Mouse (Mus musculus) left cerebral cortex, postnatal 36 days (tissue): ENCODE measurements around the gene Mtif3. TPM values are rescaled to one million over a fixed set of nuclear protein-coding genes. Genes with fewer than 3 reads are reported as not detected.
A peak's percentile ranks its signal among the peaks of the same experiment; 100 is the strongest.

ENCODE experiments used
- DNase-seq, 2 experiments: peaks; one replicate each; pipeline ENCODE4 v3.0.0; 2021 to 2022; ENCODE audit warnings: low spot score in 2 of 2, mixed read lengths in 1 of 2
- intact Hi-C: fragments of 180-260 bp; cut with DNase I; formaldehyde crosslinking; loops from one replicate; pipeline ENCODE4 v1.15.1; 2025
- total RNA-seq, 2 experiments: library from RNA; stranded (reverse); gene quantifications; 2 replicates each; pipeline ENCODE4 v1.2.3; 2021

Mtif3 gene
- 10 to 100 TPM; 18.5 to 19.9 TPM for total RNA-seq

GRCm38 (mm10) chr5:146963118-146963936, at the start of gene Mtif3:
Mtif3 (minus strand) TSS chr5:146963800.
- intact Hi-C loops = loop anchor here (1.0 kb wide), 1 partner anchor 15 kb away; the partner anchor contains the start of gene Gtf3a
- peak; percentile 87 to 89 for DNase-seq

- intact Hi-C loops = no loop called here
- DNase-seq = no peak
These were observed 47.7 kb upstream of the Mtif3 start for GRCm38 (mm10) chr5:147011333-147011732.

DNA sequence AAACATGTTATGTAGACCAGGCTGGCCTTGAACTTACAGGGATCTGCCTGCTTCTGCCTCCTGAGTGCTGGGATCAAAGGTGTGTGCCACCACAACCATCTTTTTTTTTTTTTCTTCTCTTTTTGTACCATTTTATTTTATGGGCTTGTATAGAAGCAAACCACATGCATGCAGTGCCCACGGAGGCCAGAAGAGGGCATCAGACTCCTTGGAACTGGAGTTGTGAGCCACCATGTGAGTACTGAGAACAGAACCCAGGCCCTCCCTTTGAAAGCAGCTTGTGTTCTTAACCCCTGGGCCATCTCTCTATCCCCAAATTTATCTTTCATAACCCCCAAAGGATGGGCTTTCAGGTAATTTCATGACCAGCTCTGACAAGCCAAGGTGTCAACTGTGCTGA, 39.7 kb upstream of the Mtif3 start:
- intact Hi-C loops = no loop called here
- no peak for DNase-seq

GRCm38 (mm10) chr5:147001312-147001711, 37.7 kb upstream of the Mtif3 start:
- intact Hi-C loops = no loop called here
- no peak for DNase-seq

- DNase-seq = no peak
- intact Hi-C loops = no loop called here
These were observed 35.2 kb upstream of the Mtif3 start for GRCm38 (mm10) chr5:146998802-146999201.

DNA sequence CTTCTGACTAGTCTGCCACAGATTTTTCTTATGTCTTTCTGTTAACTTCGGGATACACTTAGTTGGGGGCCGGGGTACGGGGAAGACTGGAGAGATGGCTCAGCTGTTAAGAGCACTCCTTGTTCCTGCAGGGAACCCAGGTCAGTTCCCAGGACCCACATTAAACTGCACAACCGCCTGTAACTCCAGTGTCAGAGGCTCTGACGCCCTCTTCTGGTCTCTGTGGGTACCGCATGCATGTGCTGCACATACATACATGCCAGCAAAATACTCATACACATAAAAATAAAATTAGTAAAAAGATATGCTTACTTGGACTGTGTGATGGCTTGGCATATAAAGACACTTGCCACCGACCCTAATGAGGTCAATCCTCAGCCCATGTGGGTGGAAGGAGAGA, 33.2 kb upstream of the Mtif3 start:
- DNase-seq = no peak
- intact Hi-C loops = no loop called here

GRCm38 (mm10) chr5:146994973-146995372, 31.4 kb upstream of the Mtif3 start:
- DNase-seq = no peak
- intact Hi-C loops = no loop called here

GRCm38 (mm10) chr5:146993509-146993908, 29.9 kb upstream of the Mtif3 start:
- no peak for DNase-seq
- intact Hi-C loops = no loop called here

- DNase-seq = no peak
These were observed 25.5 kb upstream of the Mtif3 start for GRCm38 (mm10) chr5:146989051-146989450.

GRCm38 (mm10) chr5:146987588-146987987, 24.0 kb upstream of the Mtif3 start:
- intact Hi-C loops = loop anchor here (5.0 to 10.0 kb wide), 2 partner anchors 90 to 327 kb away; partner anchors contain the start of genes Lnx2 and Polr1d
- DNase-seq = no peak

More at GRCm38 (mm10) chr5:146989051-146989450, 25.5 kb upstream of the Mtif3 start:
- intact Hi-C loops = loop anchor here (5.0 to 10.0 kb wide), 2 partner anchors 88 to 326 kb away; partner anchors contain the start of genes Lnx2 and Polr1d

DNA sequence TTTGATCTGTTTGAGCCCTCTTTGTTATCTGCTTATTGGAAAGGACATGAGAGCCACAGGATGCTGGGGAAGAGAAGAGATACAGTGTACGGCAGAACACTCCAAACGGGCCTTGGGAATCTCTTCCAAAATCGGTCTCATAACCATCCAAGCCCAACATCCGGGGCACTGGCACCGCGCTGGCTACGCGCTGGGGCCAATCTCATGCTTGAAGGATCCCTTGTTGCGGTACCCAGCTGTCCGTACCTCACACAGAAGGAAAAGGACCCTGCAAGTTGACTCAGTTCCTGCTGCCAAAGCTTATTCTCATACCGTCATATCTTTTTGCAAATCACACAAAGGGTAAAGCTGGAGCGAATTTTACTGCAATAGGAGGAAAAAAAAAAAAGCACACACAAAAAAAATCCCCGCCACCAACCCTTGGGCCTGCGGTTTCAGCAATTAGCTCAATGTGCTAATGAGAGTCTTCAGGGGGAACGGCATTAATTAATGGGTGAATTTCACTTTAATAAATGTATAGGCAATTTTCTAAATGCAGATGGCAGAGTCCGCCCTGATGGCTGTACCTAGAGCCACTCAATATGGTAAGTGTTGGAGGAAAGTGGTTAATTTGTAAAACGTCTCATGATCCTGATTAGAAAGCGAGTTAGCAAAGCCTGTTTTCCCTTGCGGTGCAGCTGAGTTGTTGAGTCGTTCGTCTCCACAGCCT, 22.3 kb upstream of the Mtif3 start:
- intact Hi-C loops = loop anchor here (5.0 to 10.0 kb wide), 2 partner anchors 91 to 329 kb away; partner anchors contain the start of genes Lnx2 and Polr1d
- DNase-seq = no peak

GRCm38 (mm10) chr5:146983216-146983615, 19.6 kb upstream of the Mtif3 start:
- peak; percentile 32 to 46 for DNase-seq
- intact Hi-C loops = loop anchor here (2.0 to 10.0 kb wide), 2 partner anchors 244 to 332 kb away; no protein-coding TSS in a partner anchor

DNA sequence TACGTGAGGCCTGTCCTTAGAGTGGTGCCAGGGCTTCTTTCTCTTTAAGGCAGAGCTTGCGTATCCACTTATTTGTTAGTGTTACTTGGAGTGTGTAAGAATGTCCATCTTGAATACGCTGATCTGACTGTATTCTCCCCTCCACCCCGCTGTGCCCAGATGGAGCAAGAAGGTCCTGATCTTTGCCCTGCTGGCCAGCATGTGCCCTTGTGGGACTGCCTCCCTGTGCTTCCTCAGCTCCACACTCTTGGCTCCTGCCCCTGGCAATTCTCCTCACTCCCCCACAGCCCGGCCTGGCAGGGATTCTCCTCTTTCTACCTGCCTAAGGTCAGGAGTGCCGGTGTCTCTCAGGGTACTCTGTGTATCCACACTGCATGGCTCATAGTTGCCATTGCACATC, 17.8 kb upstream of the Mtif3 start:
- no peak for DNase-seq
- intact Hi-C loops = loop anchor here (10.0 kb wide), 1 partner anchor 333 kb away; no protein-coding TSS in a partner anchor

DNA sequence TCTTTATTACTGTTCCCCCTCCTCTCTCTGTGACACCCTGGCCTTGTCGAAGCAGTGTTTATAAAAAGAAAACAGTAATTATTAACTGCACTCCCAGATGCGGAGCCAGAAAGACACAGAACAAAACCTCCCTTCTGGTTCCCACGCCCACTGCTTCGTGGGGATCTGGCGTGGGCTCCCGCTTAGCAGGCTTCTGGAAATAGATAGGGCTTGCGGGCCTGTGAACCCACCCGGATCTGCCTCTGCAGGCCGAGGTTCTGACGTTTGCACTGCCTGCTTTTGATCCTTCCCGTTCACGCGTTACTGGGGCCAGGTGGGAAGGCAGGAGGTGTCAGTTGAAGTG, 11.2 kb upstream of the Mtif3 start:
- intact Hi-C loops = no loop called here
- DNase-seq = no peak

- no peak for DNase-seq
- intact Hi-C loops = no loop called here
These were observed 10.5 kb upstream of the Mtif3 start for GRCm38 (mm10) chr5:146973858-146974780.

DNA sequence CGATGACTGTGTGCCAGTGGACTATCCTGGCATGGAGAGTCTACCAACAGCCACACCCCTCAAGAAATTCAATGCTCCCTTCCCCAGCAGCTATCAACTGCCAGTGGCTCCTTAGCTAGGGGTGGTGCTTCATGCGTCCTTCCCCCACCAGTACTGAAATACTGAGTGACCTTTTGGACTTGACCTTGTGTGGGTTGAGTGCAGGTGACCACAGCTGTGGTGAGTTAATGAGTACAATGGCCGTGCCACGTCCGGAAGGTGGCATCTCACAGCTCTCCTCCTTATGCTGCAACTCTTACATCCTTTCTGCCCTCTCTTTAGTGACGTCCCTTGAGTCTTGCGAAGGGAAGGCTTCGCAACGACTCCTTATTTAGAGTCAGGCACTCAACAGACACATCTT, 9.8 kb upstream of the Mtif3 start:
- DNase-seq = no peak
- intact Hi-C loops = no loop called here

- intact Hi-C loops = no loop called here
- DNase-seq = no peak
These were observed 8.4 kb upstream of the Mtif3 start for GRCm38 (mm10) chr5:146971776-146972561.

DNA sequence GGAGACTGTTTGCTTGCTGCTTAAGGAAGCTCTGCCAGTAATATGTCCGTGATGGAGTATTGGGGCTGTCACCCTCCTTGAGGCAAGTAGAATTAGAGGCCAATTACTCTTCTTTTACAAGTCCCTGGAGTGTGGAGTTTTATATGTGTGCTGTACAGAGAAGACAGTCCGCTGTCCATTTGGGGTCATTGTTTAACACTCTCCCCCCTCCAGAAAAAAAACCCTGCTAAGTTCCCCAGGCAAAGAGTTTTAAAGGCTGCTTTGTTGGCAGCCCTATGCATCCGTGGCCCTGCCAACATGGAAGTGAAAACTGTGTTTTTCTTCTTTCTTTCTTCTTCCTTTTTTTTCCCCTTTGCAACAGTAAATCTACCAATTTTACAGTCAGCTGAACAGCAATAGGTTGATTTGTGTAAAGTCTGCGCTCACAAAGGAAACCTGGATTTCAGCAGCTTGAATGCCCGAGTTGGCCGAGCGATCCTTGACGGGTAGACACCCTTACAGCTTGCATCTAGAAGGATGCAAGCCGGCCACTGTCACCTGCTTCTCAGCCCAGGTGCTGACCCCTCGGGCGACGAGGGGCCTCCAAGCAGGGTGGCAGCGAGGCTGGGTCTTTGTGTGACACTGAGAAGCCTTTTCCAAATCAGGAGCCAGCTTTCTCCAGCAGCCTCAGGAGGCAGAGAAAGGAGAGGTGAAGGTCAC, 5.2 kb upstream of the Mtif3 start:
- intact Hi-C loops = no loop called here
- DNase-seq = no peak
